Mouse (Mus musculus) bone marrow, adult 2 months (tissue): ENCODE data around the gene Prdm13. TPM values are rescaled to one million over a fixed set of nuclear protein-coding genes. Genes with fewer than 3 reads are reported as not detected.

ENCODE experiments used
- H3K27ac ChIP-seq: fragments of 200-500 bp; 2 replicates; pipeline ENCODE4 v1.5.1; 2012; ENCODE audit warnings: low read depth, mild to moderate bottlenecking, control low read depth, inconsistent platforms, low read length; ENCODE audit not compliant: control insufficient read depth, poor library complexity, insufficient read depth
- H3K4me1 ChIP-seq: fragments of 200-500 bp; 2 replicates; pipeline ENCODE4 v1.6.1; 2011; ENCODE audit warnings: low read length; ENCODE audit not compliant: control insufficient read depth, insufficient read depth
- H3K4me3 ChIP-seq: fragments of 200-500 bp; replicated peaks from 2 replicates; pipeline ENCODE3; 2011; ENCODE audit warnings: mild to moderate bottlenecking, low read depth, low read length, control low read depth; ENCODE audit not compliant: control insufficient read depth
- CTCF ChIP-seq: fragments of 200-500 bp; IDR thresholded peaks from 2 replicates; pipeline ENCODE4 v1.5.1; 2011; ENCODE audit warnings: low read length, control low read depth; ENCODE audit not compliant: control insufficient read depth, insufficient read depth
- POLR2A ChIP-seq: fragments of 200-500 bp; IDR thresholded peaks from 2 replicates; pipeline ENCODE4 v1.6.1; 2011; ENCODE audit warnings: low read depth, mild to moderate bottlenecking, control low read depth, low read length, borderline replicate concordance; ENCODE audit not compliant: control insufficient read depth
- WGBS: fragments of 180-500 bp; shearing (Covaris S2); methylation state at CpG from one replicate; pipeline ENCODE4 v1.1.7; 2018; 5-methylcytosine and 5-hydroxymethylcytosine counted together
- polyA plus RNA-seq: library from polyadenylated mRNA; stranded (reverse); fragments of >200 nt; gene quantifications from 2 replicates; pipeline ENCODE4 v1.2.4, GENCODE M21; 2011; ENCODE audit warnings: low replicate concordance; ENCODE audit not compliant: missing spikeins, insufficient read depth, insufficient read length

Prdm13 gene
- polyA plus RNA-seq, 1 experiment: not detected

- WGBS: 7% methylated on average over 18 of the region's 18 CpGs
- TF ChIP-seq CTCF: no peak
- no peak overlapping the region for H3K27ac ChIP-seq
- no peaks in the 10 kb centered on the region for H3K4me1 ChIP-seq
- H3K4me3 ChIP-seq: no peak overlapping the region
Observed at GRCm38 (mm10) chr4:21689492-21689941, 3.8 kb upstream of the Prdm13 start.

DNA sequence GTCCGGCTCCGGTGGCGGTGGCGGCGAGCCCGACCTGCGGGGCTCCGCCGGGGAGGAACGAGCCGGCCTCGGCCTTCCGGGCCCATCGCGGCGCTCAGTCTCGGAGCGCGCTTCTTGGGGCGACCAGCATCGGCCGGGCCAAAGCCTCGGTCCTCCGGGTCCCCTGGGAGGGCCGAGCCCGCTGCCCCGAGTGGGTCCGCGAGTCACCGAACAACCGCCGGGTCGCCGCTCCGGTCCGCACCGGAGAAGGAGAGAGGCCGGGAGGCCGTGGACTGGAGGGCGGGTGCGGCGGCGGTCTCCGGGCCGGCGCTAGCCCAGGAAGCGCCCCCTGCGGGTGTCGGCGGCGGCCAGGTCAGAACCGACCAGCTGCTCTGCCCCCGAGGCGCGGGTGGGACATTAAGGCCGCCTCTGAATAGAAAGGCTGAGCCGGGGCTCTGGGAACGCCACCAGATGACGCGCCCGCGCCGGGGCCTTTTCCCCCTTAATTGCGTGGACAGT is 3.0 kb upstream of the Prdm13 start:
- Histone ChIP-seq H3K27ac (no peak overlapping the region), H3K4me1 (no peaks in the 10 kb centered on the region), H3K4me3 (no peak overlapping the region)
- WGBS: under 1% methylated on average over 64 of the region's 64 CpGs
- TF ChIP-seq CTCF (no peak), POLR2A (no peak)

DNA sequence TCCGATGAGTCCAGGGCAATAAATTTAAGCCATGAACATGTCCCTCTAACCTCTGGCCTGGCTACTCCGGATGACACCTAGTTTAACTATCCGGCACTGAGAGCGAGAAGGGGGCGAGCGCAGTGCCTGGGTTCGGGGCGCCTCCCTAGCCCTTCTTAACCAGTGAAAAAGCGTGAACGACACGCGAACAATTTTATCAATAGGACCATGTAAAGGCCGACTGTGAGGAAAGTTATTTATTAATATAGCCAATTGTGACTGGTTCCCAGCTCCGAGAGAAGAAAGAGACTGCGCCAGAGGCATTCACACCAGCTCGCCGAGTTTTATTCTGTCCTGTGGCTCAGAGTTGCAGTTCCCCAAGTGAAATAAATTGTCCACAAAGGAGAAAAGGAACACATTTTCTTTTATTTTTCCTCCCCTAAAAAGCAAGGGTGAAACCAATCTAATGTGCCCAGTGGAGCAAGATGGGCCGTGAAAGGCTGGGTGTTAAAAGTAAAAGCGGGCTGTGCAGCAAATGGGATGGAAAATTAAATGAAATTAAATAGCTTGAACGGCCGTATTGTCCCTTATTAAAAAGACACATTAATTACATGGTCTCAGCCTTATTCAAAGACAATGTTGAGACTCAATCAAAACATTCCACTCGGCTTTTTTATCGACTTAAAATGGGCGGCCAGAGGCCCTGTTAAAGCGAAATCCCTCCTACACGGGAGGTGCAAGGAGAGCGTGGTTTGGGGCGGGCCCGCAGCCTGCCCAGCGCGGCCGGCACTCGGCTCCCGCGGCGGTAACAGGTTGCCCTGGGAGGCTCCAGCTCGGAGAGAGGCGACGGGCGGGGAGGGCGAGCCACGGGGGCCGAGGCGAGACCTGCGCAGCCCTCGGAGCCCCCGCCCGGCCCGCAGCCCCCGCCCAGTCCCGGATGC is 2.3 kb upstream of the Prdm13 start:
- no peak overlapping the region for H3K4me3 ChIP-seq
- H3K4me1 ChIP-seq: no peaks in the 10 kb centered on the region
- 8% methylated on average over 47 of the region's 51 CpGs for whole genome bisulfite sequencing
- no peak for TF ChIP-seq CTCF
- no peak for TF ChIP-seq POLR2A
- H3K27ac ChIP-seq: no peak overlapping the region

- TF ChIP-seq CTCF: no peak
- TF ChIP-seq POLR2A: no peak
- H3K27ac ChIP-seq: no peak overlapping the region
- 4% methylated on average over 5 of the region's 5 CpGs for WGBS
- H3K4me3 ChIP-seq: no peak overlapping the region
- no peaks in the 10 kb centered on the region for H3K4me1 ChIP-seq
Observed at GRCm38 (mm10) chr4:21686934-21687333, 1.2 kb upstream of the Prdm13 start.

GRCm38 (mm10) chr4:21686416-21686815 is 653 bp upstream of the Prdm13 start:
- Histone ChIP-seq H3K4me3 (no peak overlapping the region), H3K27ac (no peak overlapping the region), H3K4me1 (no peaks in the 10 kb centered on the region)
- 12% methylated on average over 11 of the region's 11 CpGs for WGBS
- TF ChIP-seq CTCF (no peak), POLR2A (no peak)

GRCm38 (mm10) chr4:21684341-21684970 is 1.3 kb downstream of the Prdm13 start:
- H3K27ac ChIP-seq: no peak overlapping the region
- no peak overlapping the region for H3K4me3 ChIP-seq
- WGBS: 6% methylated on average over 14 of the region's 14 CpGs
- H3K4me1 ChIP-seq: no peaks in the 10 kb centered on the region
- no peak for TF ChIP-seq POLR2A
- no peak for TF ChIP-seq CTCF

- no peak overlapping the region for H3K27ac ChIP-seq
- 15% methylated on average over 10 of the region's 10 CpGs for WGBS
Observed at GRCm38 (mm10) chr4:21682421-21683150, 3.2 kb downstream of the Prdm13 start.

DNA sequence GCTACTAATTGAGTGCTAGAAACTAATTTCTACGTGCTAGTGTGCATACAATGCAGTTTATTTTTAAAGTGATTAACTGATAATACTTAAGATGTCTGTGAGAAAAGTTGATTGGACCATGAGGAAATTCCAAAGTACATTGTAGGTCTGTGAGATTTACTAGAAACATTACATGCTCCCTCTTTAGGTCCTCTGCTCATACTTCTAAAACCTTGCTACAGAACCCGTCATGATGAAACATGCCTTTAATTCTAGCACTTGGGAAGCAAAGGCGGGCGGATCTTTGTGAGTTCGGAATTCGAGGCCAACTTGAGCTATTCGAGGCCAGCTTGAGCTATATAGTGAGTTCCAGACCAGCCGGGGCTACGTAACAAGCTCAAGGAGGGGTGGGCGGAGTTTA is 4.8 kb downstream of the Prdm13 start:
- 11% methylated on average over 10 of the region's 10 CpGs for WGBS
- no peak overlapping the region for H3K27ac ChIP-seq
- H3K4me3 ChIP-seq: no peak overlapping the region
- H3K4me1 ChIP-seq: no peaks in the 10 kb centered on the region
- TF ChIP-seq CTCF: no peak
- TF ChIP-seq POLR2A: no peak

More at GRCm38 (mm10) chr4:21682421-21683150, 3.2 kb downstream of the Prdm13 start:
- TF ChIP-seq POLR2A (no peak), CTCF (no peak)
- no peak overlapping the region for H3K4me3 ChIP-seq
- no peaks in the 10 kb centered on the region for H3K4me1 ChIP-seq
